Mouse (Mus musculus) kidney, embryonic 15.5 days (tissue): ENCODE data around the gene Ahnak. TPM values are rescaled to one million over a fixed set of nuclear protein-coding genes. Genes with fewer than 3 reads are reported as not detected.

Experiments used
- ATAC-seq: fragments of 200-750 bp; cut with Nextera tagmentation; replicated peaks from 2 replicates; pipeline ENCODE4 v1.8.0; 2017; ENCODE audit warnings: moderate TSS enrichment; ENCODE audit not compliant: low FRiP score
- H3K27ac ChIP-seq: fragments of 300-500 bp; sonication (generic); 2 replicates; pipeline ENCODE4 v1.5.1; 2015; ENCODE audit warnings: mild to moderate bottlenecking, inconsistent platforms
- H3K27me3 ChIP-seq: fragments of 300-500 bp; sonication (generic); 2 replicates; pipeline ENCODE4 v1.6.1; 2015; ENCODE audit warnings: inconsistent platforms
- H3K36me3 ChIP-seq: fragments of 300-500 bp; sonication (generic); 2 replicates; pipeline ENCODE4 v1.6.1; 2015; ENCODE audit warnings: inconsistent platforms
- H3K4me1 ChIP-seq: fragments of 300-500 bp; sonication (generic); 2 replicates; pipeline ENCODE4 v1.6.1; 2015; ENCODE audit warnings: inconsistent platforms
- H3K4me2 ChIP-seq: fragments of 300-500 bp; sonication (generic); 2 replicates; pipeline ENCODE4 v1.6.1; 2015; ENCODE audit warnings: moderate library complexity, mild to moderate bottlenecking, inconsistent platforms
- H3K4me3 ChIP-seq: fragments of 300-500 bp; sonication (generic); replicated peaks from 2 replicates; pipeline ENCODE4 v1.5.1; 2015; ENCODE audit warnings: mild to moderate bottlenecking, inconsistent platforms
- H3K9ac ChIP-seq: fragments of 300-500 bp; sonication (generic); 2 replicates; pipeline ENCODE4 v1.6.1; 2015; ENCODE audit warnings: mild to moderate bottlenecking, inconsistent platforms
- H3K9me3 ChIP-seq: fragments of 300-500 bp; sonication (generic); replicated peaks from 2 replicates; pipeline ENCODE4 v1.6.1; 2016; ENCODE audit warnings: inconsistent platforms
- WGBS: fragments of 180-500 bp; shearing (Covaris S2); methylation state at CpG from one replicate; pipeline ENCODE4 v1.1.7; 2015; ENCODE audit warnings: mixed read lengths; 5-methylcytosine and 5-hydroxymethylcytosine counted together
- polyA plus RNA-seq: library from polyadenylated mRNA; unstranded; fragments of >200 nt; fragmentation: Nextera tagmentation; extraction: Ambion mirVana; gene quantifications from 2 replicates; pipeline ENCODE4 v1.2.1, GENCODE M21; 2015

Ahnak gene
- polyA plus RNA-seq, 1 experiment from 2014 or later, result 18.2 TPM

DNA sequence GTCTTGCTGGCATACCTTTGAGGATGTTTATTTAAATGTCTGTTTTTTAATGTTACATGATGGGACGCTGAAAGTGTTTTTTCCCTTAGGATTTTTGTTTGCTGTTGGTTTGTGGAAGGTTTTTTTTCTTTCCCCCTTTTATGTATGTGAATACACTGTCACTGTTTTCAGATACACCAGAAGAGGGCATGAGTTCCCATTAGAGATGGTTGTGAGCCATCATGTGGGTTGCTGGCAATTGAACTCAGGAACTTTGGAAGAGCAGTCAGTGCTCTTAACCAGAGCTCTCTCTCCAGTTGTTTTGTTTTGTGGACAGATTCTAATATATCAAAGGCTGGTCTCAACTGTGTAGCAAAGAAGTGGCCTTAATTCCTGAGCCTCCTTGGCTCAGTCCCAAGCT lies 14.4 kb upstream of the Ahnak start:
- Histone ChIP-seq H3K27ac (peak overlapping the region; percentile 13; the same call in 1 of the 2 replicates), H3K4me1 (peaks cover 11% of the 10 kb centered on the region; the same call in 1 of the 2 replicates), H3K4me2 (no peak overlapping the region), H3K36me3 (peaks cover 100% of the 10 kb centered on the region), H3K9me3 (no peaks in the 10 kb centered on the region), H3K4me3 (no peak overlapping the region), H3K9ac (no peak overlapping the region), H3K27me3 (no peaks in the 10 kb centered on the region)
- 82% methylated on average over 1 of the region's 1 CpGs for WGBS
- no peak for ATAC-seq

DNA sequence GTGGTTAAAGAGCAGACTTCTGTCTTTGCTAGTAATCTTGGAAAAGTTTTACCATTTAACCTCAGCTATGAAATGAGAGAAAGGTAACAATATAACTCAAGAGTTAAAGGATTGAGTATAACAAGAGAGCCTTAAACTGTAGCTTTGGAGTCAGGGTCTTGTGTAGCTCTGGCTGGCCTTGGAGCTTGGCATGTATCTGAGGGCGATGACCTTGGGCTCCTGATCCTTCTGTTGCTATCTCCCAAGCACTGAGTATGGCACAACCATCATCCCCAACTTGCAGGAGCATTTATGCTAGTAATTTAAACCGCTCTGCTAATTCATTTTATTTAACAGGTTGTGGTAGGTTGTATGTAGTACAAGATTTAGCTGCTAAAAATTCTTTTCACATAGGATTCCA lies 13.6 kb upstream of the Ahnak start:
- no peaks in the 10 kb centered on the region for H3K27me3 ChIP-seq
- peaks cover 100% of the 10 kb centered on the region for H3K36me3 ChIP-seq
- 89% methylated on average over 2 of the region's 2 CpGs for WGBS
- H3K9ac ChIP-seq, result no peak overlapping the region
- ATAC-seq, result no peak
- H3K4me3 ChIP-seq, result no peak overlapping the region
- H3K4me2 ChIP-seq, result no peak overlapping the region
- H3K9me3 ChIP-seq, result no peaks in the 10 kb centered on the region
- H3K4me1 ChIP-seq, result peaks cover 6% of the 10 kb centered on the region; the same call in 1 of the 2 replicates
- peak overlapping the region; percentile 13; the same call in 1 of the 2 replicates for H3K27ac ChIP-seq

DNA sequence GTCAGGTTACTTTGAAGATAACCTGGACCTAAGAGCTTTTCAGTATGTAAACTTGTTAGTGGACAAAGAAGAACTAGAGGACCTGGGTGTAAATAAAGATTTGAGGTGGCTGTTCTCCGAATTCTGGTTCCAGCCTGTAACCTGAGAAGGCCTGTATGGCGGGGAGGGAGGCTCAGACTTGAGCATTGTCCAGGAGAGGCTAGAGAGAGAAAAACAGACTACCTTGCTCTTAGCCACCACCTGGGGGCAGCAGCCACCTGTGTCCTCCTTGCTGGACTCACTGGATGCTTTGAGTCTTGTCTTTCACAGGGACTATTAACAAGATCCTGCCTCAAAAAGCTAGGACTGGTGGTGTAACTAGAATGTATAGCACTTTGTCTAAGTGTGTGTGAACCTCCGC lies 12.5 kb upstream of the Ahnak start:
- Histone ChIP-seq H3K4me1 (peaks cover 6% of the 10 kb centered on the region; the same call in 1 of the 2 replicates), H3K36me3 (peaks cover 96% of the 10 kb centered on the region)
- 39% methylated on average over 3 of the region's 3 CpGs for WGBS

DNA sequence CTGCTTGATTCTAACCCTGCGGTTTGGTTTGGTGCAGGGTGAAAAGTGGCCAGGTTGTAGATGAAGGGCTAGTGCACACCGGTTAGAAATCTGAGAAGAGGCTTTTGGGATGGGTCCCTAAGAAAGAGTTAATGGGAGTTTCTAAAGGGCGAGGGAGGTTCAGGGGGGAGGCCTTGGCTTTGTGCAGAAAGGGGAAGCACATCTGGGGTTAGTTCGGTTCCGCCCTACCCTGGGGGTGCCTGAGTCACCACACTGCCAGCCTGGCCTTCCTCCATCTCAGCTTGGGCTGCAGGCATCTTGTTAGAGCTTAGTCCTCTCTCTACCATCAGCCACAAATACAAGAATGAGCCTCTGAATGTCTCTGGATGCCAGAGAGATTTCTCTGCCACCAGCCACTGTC lies 8.3 kb upstream of the Ahnak start:
- WGBS, result 59% methylated on average over 5 of the region's 5 CpGs
- ATAC-seq, result no peak
- H3K4me3 ChIP-seq, result no peak overlapping the region
- H3K4me2 ChIP-seq, result no peak overlapping the region
- H3K4me1 ChIP-seq, result peaks cover 36% of the 10 kb centered on the region
- no peak overlapping the region; the same call in 1 of the 2 replicates for H3K27ac ChIP-seq
- H3K36me3 ChIP-seq, result peaks cover 54% of the 10 kb centered on the region
- no peaks in the 10 kb centered on the region for H3K27me3 ChIP-seq
- no peaks in the 10 kb centered on the region for H3K9me3 ChIP-seq
- H3K9ac ChIP-seq, result no peak overlapping the region

More for the DNA sequence above, 12.5 kb upstream of the Ahnak start:
- H3K4me2 ChIP-seq, result no peak overlapping the region
- ATAC-seq, result peak; percentile 87; the same call in 1 of the 2 replicates
- H3K9me3 ChIP-seq, result no peaks in the 10 kb centered on the region
- no peak overlapping the region for H3K4me3 ChIP-seq
- H3K9ac ChIP-seq, result no peak overlapping the region
- no peaks in the 10 kb centered on the region for H3K27me3 ChIP-seq
- H3K27ac ChIP-seq, result peak overlapping the region; percentile 5; the same call in 1 of the 2 replicates

DNA sequence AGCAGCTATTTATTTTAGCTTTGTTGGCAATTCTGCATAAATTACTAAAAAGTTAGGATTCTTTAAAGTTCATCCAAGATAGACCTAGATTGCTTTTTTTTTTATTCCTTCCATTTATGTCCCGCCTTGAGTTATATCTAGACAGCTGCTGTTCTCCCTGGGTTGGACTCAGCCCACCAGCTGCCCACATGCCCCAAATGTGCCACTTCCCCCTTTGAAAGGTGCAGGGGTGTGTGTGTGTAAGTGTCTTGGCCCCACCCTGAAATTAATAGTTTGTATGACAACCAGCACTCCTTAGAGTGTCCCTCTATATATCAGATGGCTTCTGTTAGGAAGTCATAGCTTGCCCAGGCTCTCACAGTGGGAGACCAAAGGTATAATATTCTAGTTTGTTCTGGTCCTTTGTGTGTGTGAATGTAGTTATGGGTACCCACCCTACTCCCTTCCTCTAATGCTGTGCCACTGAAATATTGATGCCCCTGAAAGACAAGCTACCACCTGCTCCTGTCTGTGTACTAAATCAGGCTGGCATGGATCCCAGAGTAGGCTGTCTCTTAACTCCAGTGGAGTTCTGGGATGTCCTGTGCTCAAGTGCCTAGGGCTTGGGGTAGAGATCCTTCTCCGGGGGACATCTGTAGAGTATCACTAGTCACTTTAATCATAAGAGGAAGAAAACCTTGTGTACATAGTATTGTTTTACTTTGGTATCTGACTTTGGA lies 7.5 kb upstream of the Ahnak start:
- Histone ChIP-seq H3K9ac (no peak overlapping the region), H3K27me3 (no peaks in the 10 kb centered on the region), H3K36me3 (peaks cover 45% of the 10 kb centered on the region), H3K4me2 (no peak overlapping the region), H3K4me3 (no peak overlapping the region), H3K4me1 (peaks cover 32% of the 10 kb centered on the region), H3K9me3 (no peaks in the 10 kb centered on the region), H3K27ac (no peak overlapping the region)
- ATAC-seq, result no peak
- 72% methylated on average over 2 of the region's 2 CpGs for WGBS

DNA sequence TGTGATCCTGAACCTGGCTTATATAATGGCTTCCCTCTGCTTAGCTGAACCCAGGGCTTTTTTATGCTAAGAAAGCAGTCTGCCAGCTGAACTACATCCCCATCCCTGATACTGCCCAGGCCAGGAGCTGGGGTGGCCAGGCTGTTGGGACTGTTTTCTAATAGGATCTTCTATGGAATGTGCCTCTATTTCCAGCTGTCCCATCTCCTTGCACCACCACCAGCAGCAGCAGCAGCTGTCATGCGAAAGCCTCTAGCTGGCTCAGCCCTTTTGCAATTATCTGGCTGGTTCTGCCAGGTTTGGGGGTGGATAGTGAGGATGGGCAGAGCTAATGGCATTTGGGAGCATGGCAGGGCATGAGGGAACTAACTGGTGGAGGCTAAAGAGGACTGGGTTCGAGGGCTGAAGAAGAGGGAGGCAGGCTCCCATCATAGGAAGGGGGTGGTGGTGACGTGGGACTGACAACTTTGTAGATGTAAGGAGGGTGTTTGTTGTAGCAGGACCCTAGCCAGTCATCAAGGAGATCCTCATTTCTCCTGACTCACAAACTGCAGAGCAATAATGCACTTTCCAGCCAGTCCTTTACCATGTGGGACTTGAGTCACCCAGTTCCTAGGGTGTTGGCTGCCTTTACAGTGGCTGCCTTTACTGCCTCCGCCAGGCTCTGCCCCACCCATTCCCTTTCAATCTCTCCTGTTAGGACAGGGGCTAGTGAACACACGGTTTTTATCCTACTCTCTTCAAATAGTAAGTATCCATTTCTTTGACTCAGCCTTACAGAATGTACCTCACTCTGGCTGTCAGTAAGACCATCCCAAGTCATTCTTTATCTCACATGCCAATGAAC lies 6.6 kb upstream of the Ahnak start:
- peak overlapping the region; percentile 15 for H3K27ac ChIP-seq

DNA sequence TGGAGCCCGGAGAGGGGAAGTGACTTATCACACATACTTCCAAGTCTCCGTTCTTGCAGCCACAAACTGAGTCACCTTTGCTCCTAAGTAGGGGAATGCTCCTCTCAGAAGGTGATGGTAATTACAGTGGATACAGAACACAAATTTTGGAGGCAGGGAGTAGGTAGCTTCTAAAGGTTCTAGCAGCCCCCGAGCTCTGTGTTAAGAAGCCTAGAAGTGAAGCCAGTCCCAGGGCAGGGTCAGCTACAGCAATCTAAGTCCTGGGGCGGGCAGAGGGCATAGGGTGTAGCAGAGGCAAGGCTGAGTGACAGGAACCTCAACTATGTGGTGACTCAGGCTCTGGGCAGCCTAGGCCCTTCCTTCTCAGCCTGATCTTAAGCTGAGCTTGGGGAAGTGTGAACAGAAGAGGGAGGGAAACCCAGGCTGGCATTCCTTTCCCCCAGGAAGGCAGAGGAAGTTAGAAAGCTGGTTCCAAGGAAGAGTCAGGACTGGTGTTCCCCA lies 5.9 kb upstream of the Ahnak start:
- Histone ChIP-seq H3K36me3 (peaks cover 30% of the 10 kb centered on the region), H3K4me3 (no peak overlapping the region), H3K27me3 (no peaks in the 10 kb centered on the region), H3K4me2 (no peak overlapping the region), H3K9ac (no peak overlapping the region), H3K4me1 (peaks cover 38% of the 10 kb centered on the region), H3K9me3 (no peaks in the 10 kb centered on the region), H3K27ac (peak overlapping the region; percentile 15)
- ATAC-seq, result no peak
- WGBS, result 43% methylated on average over 4 of the region's 4 CpGs

More for the DNA sequence above, 6.6 kb upstream of the Ahnak start:
- WGBS, result 51% methylated on average over 5 of the region's 5 CpGs
- no peak for ATAC-seq
- Histone ChIP-seq H3K9ac (no peak overlapping the region), H3K4me1 (peaks cover 32% of the 10 kb centered on the region), H3K9me3 (no peaks in the 10 kb centered on the region), H3K4me2 (no peak overlapping the region), H3K27me3 (no peaks in the 10 kb centered on the region), H3K36me3 (peaks cover 36% of the 10 kb centered on the region), H3K4me3 (no peak overlapping the region)

DNA sequence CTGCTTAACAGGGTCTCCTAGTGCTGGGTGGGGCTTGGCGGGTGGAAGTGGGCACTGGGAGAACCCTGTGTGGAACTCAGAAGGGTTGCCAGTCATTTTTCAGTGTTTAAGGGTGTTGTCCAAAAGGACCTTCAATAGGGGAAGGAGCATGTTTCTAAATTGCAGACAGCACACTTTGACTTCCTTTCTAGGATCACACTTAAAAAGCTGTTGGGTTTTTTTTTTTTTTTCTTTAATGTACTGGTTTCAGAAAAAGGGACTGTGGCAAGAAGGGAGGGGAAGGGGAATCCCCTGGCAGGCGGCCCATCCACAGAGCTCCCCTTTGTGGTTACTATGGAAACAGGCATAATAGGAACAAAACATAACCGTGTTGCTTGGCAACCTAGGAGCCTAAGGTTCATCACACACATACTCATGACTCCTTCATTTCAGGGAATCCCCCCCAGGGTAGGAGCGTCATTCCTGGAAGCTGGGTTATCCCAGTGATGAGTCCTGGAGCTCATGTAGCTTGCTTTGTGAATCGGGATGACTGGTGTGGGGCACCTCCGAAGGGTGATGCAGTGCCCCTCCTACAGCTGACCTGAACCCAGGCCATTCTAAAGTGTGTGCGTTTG lies 4.7 kb upstream of the Ahnak start:
- Histone ChIP-seq H3K4me1 (peaks cover 48% of the 10 kb centered on the region), H3K9me3 (no peaks in the 10 kb centered on the region), H3K27me3 (no peaks in the 10 kb centered on the region), H3K4me3 (no peak overlapping the region), H3K9ac (no peak overlapping the region), H3K4me2 (no peak overlapping the region), H3K27ac (peak overlapping the region; percentile 15; the same call in 1 of the 2 replicates), H3K36me3 (peaks cover 18% of the 10 kb centered on the region)
- 18% methylated on average over 7 of the region's 7 CpGs for WGBS
- ATAC-seq, result no peak

DNA sequence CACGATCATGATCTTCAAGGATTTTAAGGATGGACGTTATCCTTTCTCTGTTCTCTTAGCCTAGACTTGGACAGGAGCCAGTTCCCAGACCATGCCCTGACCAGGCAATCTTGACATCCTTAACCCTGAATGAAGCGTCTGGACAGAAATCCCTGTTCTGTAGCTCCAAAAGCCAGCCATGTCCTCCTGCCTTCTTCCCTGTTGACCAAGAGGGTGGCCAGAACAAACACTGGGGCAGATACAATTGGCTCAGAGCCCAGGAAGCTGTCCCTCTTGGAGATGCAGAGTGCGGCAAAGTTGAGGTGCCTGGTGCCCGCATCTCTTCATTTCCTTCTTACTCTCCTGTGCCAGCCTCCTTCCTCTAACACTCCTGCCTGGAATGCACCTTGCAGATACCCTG lies 3.2 kb upstream of the Ahnak start:
- 63% methylated on average over 5 of the region's 5 CpGs for WGBS
- Histone ChIP-seq H3K4me2 (no peak overlapping the region), H3K27me3 (no peaks in the 10 kb centered on the region), H3K27ac (no peak overlapping the region), H3K4me1 (peaks cover 59% of the 10 kb centered on the region), H3K9ac (no peak overlapping the region), H3K36me3 (peaks cover 3% of the 10 kb centered on the region), H3K4me3 (no peak overlapping the region), H3K9me3 (no peaks in the 10 kb centered on the region)
- no peak for ATAC-seq

DNA sequence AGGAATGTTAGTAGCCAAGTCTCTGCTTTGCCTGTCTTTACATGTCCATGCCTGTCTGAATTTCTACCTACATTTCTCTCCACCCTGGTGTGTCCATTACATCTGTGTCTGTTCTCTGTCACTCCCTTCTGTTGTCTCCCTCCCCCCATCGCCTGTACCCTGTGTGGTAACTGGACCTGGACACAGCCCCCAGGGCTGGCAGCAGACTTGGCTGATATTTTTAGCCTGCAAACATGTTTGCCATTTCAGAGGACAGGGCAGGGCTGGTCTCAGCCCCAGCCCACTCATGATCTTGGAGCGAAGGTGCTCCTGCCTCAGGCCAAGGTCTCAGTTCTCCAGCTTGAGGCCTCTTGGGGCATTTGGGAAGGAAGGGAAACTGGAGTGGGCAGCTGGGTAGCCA lies 1.3 kb upstream of the Ahnak start:
- Histone ChIP-seq H3K4me1 (peaks cover 71% of the 10 kb centered on the region), H3K36me3 (no peaks in the 10 kb centered on the region), H3K27ac (no peak overlapping the region; the same call in 1 of the 2 replicates), H3K9me3 (no peaks in the 10 kb centered on the region), H3K27me3 (no peaks in the 10 kb centered on the region), H3K4me2 (no peak overlapping the region), H3K9ac (no peak overlapping the region), H3K4me3 (no peak overlapping the region)
- ATAC-seq, result no peak
- 54% methylated on average over 2 of the region's 2 CpGs for WGBS

DNA sequence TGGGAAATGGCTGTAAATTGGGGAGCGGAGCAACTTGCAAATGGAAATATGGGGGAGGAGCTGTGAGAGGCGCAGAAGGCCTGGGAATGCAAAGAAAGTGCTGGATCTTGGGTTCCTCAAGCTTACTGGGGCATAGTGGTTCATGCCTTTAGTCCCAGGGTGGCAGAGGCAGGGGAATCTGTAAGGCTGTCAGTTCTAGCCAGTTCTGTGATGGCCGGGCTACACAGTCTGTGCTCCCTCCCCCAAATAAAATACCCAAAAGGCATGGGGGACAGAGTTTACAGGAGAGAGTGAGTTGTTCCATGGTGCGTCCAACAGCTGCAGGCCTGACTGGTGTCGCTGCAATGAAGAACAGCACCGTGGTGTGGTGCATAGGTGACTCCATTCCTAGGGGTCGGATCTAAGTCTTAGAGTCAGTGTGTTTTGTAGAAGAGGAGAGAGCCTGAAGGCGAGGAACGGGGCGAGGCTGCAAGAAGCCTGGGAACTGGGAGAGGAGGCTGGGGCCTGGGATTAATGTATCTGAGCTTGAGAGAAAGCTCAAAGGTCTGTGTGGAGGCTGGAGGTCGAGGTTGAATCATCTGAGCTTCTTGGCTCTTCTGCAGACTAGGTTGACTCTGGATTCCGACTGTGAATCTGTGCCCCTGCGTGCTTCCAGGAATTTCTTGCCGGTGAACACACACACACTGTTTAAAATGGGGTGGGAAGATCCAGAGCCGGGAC lies 578 bp upstream of the Ahnak start:
- peak overlapping the region; percentile 86 for H3K27ac ChIP-seq
- peak overlapping the region; percentile 90 for H3K4me2 ChIP-seq
- H3K9ac ChIP-seq, result peak overlapping the region; percentile 70
- H3K36me3 ChIP-seq, result no peaks in the 10 kb centered on the region
- 19% methylated on average over 15 of the region's 15 CpGs for WGBS
- peak; percentile 0; the same call in 1 of the 2 replicates for ATAC-seq
- no peaks in the 10 kb centered on the region for H3K9me3 ChIP-seq
- peaks cover 71% of the 10 kb centered on the region for H3K4me1 ChIP-seq
- no peaks in the 10 kb centered on the region for H3K27me3 ChIP-seq
- peak overlapping the region; percentile 68 for H3K4me3 ChIP-seq
